Mouse (Mus musculus) lung, postnatal 0 days (tissue): ENCODE results near the gene Stap1. TPM values are rescaled to one million over a fixed set of nuclear protein-coding genes. Genes with fewer than 3 reads are reported as not detected.

Source experiments
- ATAC-seq: fragments of 200-750 bp; cut with Nextera tagmentation; 2 replicates; pipeline ENCODE4 v1.8.0; 2017; ENCODE audit warnings: moderate library complexity
- DNase-seq: peaks from one replicate; pipeline ENCODE4 v3.0.0-alpha.2; 2016; ENCODE audit warnings: low spot score
- H3K27ac ChIP-seq: fragments of 300-500 bp; sonication (generic); 2 replicates; pipeline ENCODE4 v1.5.1; 2014; ENCODE audit warnings: antibody characterized with exemption, mild to moderate bottlenecking, low read length, mixed read lengths
- H3K27me3 ChIP-seq: fragments of 300-500 bp; sonication (generic); replicated peaks from 2 replicates; pipeline ENCODE4 v1.6.1; 2014; ENCODE audit warnings: low read length, mixed read lengths; ENCODE audit not compliant: insufficient read depth
- H3K36me3 ChIP-seq: fragments of 300-500 bp; sonication (generic); 2 replicates; pipeline ENCODE4 v1.6.1; 2014; ENCODE audit warnings: low read length, mixed read lengths; ENCODE audit not compliant: insufficient read depth
- H3K4me1 ChIP-seq: fragments of 300-500 bp; sonication (generic); 2 replicates; pipeline ENCODE4 v1.6.1; 2014; ENCODE audit warnings: antibody characterized with exemption, low read depth, low read length, mixed read lengths; ENCODE audit not compliant: insufficient read depth
- H3K4me2 ChIP-seq: fragments of 300-500 bp; sonication (generic); replicated peaks from 2 replicates; pipeline ENCODE4 v1.6.1; 2014; ENCODE audit warnings: low read depth, mild to moderate bottlenecking, low read length, moderate library complexity, mixed read lengths
- H3K4me3 ChIP-seq: fragments of 300-500 bp; sonication (generic); 2 replicates; pipeline ENCODE4 v1.5.1; 2014; ENCODE audit warnings: low read depth, low read length
- H3K9ac ChIP-seq: fragments of 300-500 bp; sonication (generic); replicated peaks from 2 replicates; pipeline ENCODE4 v1.6.1; 2014; ENCODE audit warnings: low read depth, mild to moderate bottlenecking
- H3K9me3 ChIP-seq: fragments of 300-500 bp; sonication (generic); 2 replicates; pipeline ENCODE4 v1.6.1; 2016; ENCODE audit warnings: low read length, mixed read lengths
- CTCF ChIP-seq: IDR thresholded peaks from 2 replicates; pipeline ENCODE4 v1.5.1; 2016; ENCODE audit warnings: antibody characterized with exemption, mild to moderate bottlenecking
- EP300 ChIP-seq: IDR thresholded peaks from 2 replicates; pipeline ENCODE4 v1.6.1; 2016; ENCODE audit warnings: antibody characterized with exemption, mild to moderate bottlenecking, control low read depth
- WGBS: fragments of 180-500 bp; shearing (Covaris S2); extraction: QIAGEN DNeasy Blood & Tissue Kit; methylation state at CpG from one replicate; pipeline ENCODE4 v1.1.7; 2014; 5-methylcytosine and 5-hydroxymethylcytosine counted together
- polyA plus RNA-seq: library from polyadenylated mRNA; unstranded; fragments of >200 nt; fragmentation: Nextera tagmentation; extraction: Ambion mirVana; gene quantifications from 2 replicates; pipeline ENCODE4 v1.2.1, GENCODE M21; 2015

Gene Stap1
- polyA plus RNA-seq, 1 experiment from 2014 or later, result 0.36 TPM

GRCm38 (mm10) chr5:86086751-86087150, 15.2 kb downstream of the Stap1 start:
- Histone ChIP-seq H3K9me3 (no peaks in the 10 kb centered on the region), H3K36me3 (no peaks in the 10 kb centered on the region), H3K27ac (no peak overlapping the region), H3K9ac (no peak overlapping the region), H3K4me2 (no peak overlapping the region), H3K27me3 (no peaks in the 10 kb centered on the region), H3K4me1 (no peaks in the 10 kb centered on the region), H3K4me3 (no peak overlapping the region)
- no peak for ATAC-seq
- 68% methylated on average over 6 of the region's 6 CpGs for WGBS
- TF ChIP-seq CTCF (no peak), EP300 (no peak)
- no peak for DNase-seq

GRCm38 (mm10) chr5:86094754-86095153, 23.2 kb downstream of the Stap1 start:
- TF ChIP-seq EP300 (no peak), CTCF (no peak)
- Histone ChIP-seq H3K4me1 (no peaks in the 10 kb centered on the region), H3K27ac (no peak overlapping the region), H3K4me2 (no peak overlapping the region), H3K36me3 (no peaks in the 10 kb centered on the region), H3K27me3 (no peaks in the 10 kb centered on the region), H3K9ac (no peak overlapping the region), H3K4me3 (no peak overlapping the region), H3K9me3 (no peaks in the 10 kb centered on the region)
- 65% methylated on average over 9 of the region's 9 CpGs for WGBS
- no peak for DNase-seq
- no peak for ATAC-seq

- H3K9me3 ChIP-seq, result no peaks in the 10 kb centered on the region
- H3K9ac ChIP-seq, result no peak overlapping the region
- 76% methylated on average over 3 of the region's 3 CpGs for WGBS
- no peak overlapping the region for H3K4me2 ChIP-seq
- TF ChIP-seq EP300, result no peak
- no peak for TF ChIP-seq CTCF
- no peaks in the 10 kb centered on the region for H3K27me3 ChIP-seq
- H3K4me3 ChIP-seq, result no peak overlapping the region
- H3K4me1 ChIP-seq, result no peaks in the 10 kb centered on the region
- H3K27ac ChIP-seq, result no peak overlapping the region
- DNase-seq, result no peak
- no peak for ATAC-seq
- H3K36me3 ChIP-seq, result no peaks in the 10 kb centered on the region
These were observed 27.4 kb downstream of the Stap1 start for GRCm38 (mm10) chr5:86098988-86099387.

DNA sequence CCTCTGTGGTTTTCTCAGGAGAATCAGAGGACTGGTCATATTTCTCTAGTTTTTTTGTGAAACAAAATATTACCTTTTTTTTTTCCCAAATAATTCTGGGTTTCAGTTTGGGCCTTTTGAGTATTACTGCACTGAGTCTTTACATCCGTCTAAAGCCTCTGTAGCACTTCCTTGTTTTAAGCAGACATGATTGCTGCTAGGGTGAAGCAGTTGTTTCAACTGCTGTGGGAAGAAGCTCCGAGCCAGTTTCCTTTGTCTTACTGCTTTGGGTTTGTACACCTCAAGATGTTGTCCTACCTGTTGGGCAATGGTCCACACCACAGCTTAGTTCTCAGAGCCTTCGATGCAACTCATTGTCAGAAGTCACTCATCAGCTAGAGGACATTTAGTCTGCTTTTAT, 29.1 kb downstream of the Stap1 start:
- Histone ChIP-seq H3K27ac (no peak overlapping the region), H3K36me3 (no peaks in the 10 kb centered on the region), H3K4me3 (no peak overlapping the region), H3K4me1 (no peaks in the 10 kb centered on the region), H3K9me3 (no peaks in the 10 kb centered on the region), H3K4me2 (no peak overlapping the region), H3K9ac (no peak overlapping the region), H3K27me3 (no peaks in the 10 kb centered on the region)
- DNase-seq, result no peak
- no peak for TF ChIP-seq CTCF
- no peak for TF ChIP-seq EP300
- no peak for ATAC-seq
- WGBS, result 75% methylated on average over 3 of the region's 3 CpGs

DNA sequence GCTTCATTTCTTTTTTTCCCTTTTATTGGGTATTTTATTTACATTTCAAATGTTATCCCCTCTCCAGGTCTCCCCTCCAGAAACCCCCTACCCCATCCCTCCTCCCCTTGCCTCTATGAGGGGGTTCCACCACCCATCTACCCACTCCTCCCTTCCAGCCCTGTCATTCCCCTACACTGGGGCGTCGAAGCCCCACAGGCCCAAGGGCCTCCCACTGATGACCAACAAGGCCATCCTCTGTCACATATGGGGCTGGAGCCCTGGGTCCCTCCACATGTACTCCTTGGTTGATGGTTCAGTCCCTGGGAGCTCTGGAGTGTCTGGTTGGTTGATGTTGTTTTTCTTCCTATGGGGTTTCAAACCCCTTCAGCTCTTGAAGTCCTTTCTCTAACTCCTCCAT, 30.6 kb downstream of the Stap1 start:
- 97% methylated on average over 2 of the region's 2 CpGs for WGBS
- no peaks in the 10 kb centered on the region for H3K27me3 ChIP-seq

DNA sequence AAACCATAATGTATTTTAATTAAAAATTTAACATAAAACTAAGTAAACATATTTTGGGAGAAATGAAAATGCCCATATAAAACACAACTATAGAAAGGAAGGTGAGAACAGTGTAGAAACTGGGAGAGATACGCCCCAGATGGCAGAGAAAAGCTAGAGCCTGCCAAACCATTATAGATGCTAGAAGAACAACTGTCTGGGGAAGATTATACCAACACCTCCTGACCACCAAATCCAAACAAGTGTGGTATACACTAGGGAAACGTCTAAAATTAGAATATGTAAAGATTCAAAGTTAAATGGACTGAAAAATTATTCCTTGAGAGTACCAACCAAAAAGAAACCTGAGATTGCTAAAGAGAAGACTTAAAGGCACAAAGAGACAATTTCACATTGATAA, 35.1 kb downstream of the Stap1 start:
- Histone ChIP-seq H3K27me3 (no peaks in the 10 kb centered on the region), H3K36me3 (0 out of 2 replicates have a peak, but pooled peaks cover 6% of the 10 kb centered on the region), H3K9me3 (no peaks in the 10 kb centered on the region), H3K9ac (no peak overlapping the region), H3K4me1 (no peaks in the 10 kb centered on the region), H3K27ac (no peak overlapping the region), H3K4me2 (no peak overlapping the region), H3K4me3 (no peak overlapping the region)
- ATAC-seq (no peak), DNase-seq (no peak)
- TF ChIP-seq EP300 (no peak), CTCF (no peak)
- 72% methylated on average over 2 of the region's 2 CpGs for WGBS

More for the DNA sequence above, 30.6 kb downstream of the Stap1 start:
- DNase-seq (no peak), ATAC-seq (no peak)
- Histone ChIP-seq H3K36me3 (no peaks in the 10 kb centered on the region), H3K4me2 (no peak overlapping the region), H3K27ac (no peak overlapping the region), H3K9me3 (no peaks in the 10 kb centered on the region), H3K4me3 (no peak overlapping the region), H3K4me1 (no peaks in the 10 kb centered on the region), H3K9ac (no peak overlapping the region)
- TF ChIP-seq CTCF, result no peak
- TF ChIP-seq EP300, result no peak

- Histone ChIP-seq H3K4me2 (no peak overlapping the region), H3K36me3 (0 out of 2 replicates have a peak, but pooled peaks cover 6% of the 10 kb centered on the region), H3K4me1 (no peaks in the 10 kb centered on the region), H3K27me3 (no peaks in the 10 kb centered on the region), H3K27ac (no peak overlapping the region), H3K9me3 (no peaks in the 10 kb centered on the region), H3K4me3 (no peak overlapping the region), H3K9ac (no peak overlapping the region)
- DNase-seq (no peak), ATAC-seq (no peak)
- TF ChIP-seq EP300 (no peak), CTCF (no peak)
- WGBS, result 93% methylated on average over 1 of the region's 1 CpGs
These were observed 39.5 kb downstream of the Stap1 start for GRCm38 (mm10) chr5:86111074-86111473.
